Mouse (Mus musculus): ENCODE measurements around the gene Smpdl3b.

- TF ChIP-seq GATA1 (IDR thresholded peaks at IDR 0.05; ENCODE audit: borderline replicate concordance, low read length) (no peak), FLI1 (IDR thresholded peaks at IDR 0.05; ENCODE audit: low read length) (no peak)
These were observed 43.9 kb downstream of the Smpdl3b start for GRCm38 (mm10) chr4:132713181-132713580.
